Mouse (Mus musculus): Measurements from ENCODE around the gene Sppl2c.

DNA sequence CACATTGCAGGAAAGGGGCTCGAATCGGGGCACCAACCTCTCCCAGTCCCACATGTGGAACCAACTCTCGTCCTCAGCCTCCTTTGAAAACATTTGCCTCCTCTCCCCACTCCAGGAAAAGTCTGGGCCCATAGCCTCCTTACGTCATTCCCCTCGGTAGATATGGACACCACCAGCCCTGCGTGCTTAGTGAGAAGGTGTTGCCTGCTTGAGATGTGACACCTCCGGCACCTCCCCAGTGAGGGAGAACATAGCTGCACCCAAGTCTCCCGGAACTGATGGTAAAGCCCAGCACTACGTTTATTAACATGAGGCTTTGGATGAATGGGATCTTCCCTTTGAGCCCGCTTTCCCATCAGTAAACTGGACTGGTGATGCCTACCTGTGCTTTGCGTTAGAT is 9.3 kb downstream of the Sppl2c start:
- no peak for TF ChIP-seq CTCF (IDR thresholded peaks at IDR 0.05)
- TF ChIP-seq EP300 (IDR thresholded peaks at IDR 0.05) = no peak

All from lung, postnatal 0 days (tissue).